Mouse (Mus musculus): Measurements from ENCODE around the gene Ube4a.
"Not testable (repeated sequence)": the region's sequence is repeated elsewhere in the genome, so short reads cannot be mapped to it uniquely, and the experiment has no call there.

Ube4a gene

GRCm38 (mm10) chr9:44980242-44980641, 14.8 kb upstream of the Ube4a start, which contains the start of gene Cd3g:
Cd3g (minus strand) TSS chr9:44980431.
- no peak for DNase-seq

- DNase-seq, result no peak
These were observed 14.4 kb upstream of the Ube4a start for GRCm38 (mm10) chr9:44979806-44980205.

- no peak for DNase-seq
These were observed 12.4 kb upstream of the Ube4a start for GRCm38 (mm10) chr9:44977813-44978212.

- DNase-seq, result no peak
These were observed 4.0 kb upstream of the Ube4a start for GRCm38 (mm10) chr9:44969450-44969849.

DNA sequence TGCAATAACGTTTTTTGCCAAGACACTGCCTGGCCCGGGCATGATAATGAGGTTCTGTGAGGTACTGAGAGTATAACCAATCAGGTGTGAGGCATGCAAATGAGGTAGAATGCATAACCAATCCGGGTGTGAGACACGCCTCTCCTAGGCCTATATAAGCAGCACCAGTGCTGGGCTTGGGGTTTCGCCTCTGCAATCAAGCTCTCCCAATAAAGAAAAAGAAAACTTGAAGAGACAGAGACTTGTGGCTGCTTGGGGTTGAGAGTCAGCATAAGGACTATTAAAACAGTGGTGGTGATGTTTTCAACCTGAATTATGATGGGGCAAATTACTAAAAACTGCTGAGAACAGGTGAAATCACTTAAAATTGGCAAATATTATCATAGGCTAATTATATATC, 2.4 kb upstream of the Ube4a start:
- not testable (repeated sequence) for DNase-seq

DNA sequence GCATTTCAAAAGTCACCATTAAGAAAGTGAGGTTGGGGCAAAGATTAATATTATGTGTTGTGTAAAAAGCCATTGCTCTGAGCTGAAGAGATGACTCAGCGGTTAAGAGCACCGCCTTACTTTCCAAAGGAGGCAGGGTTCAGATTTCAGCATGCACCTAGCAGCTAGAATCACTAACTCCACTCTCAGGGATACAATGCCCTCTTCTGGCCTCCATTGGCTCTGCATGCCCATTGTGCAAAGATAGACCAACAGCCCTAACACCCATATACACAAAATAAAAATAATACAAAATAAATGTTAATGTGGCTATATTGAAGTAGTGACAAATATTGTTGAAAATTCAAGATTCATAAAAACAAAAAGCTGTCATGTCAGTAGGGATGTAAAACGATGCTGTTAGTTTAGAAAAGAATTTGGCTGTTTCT, 1.4 kb upstream of the Ube4a start:
- peak; percentile 80 to 82 for DNase-seq

DNA sequence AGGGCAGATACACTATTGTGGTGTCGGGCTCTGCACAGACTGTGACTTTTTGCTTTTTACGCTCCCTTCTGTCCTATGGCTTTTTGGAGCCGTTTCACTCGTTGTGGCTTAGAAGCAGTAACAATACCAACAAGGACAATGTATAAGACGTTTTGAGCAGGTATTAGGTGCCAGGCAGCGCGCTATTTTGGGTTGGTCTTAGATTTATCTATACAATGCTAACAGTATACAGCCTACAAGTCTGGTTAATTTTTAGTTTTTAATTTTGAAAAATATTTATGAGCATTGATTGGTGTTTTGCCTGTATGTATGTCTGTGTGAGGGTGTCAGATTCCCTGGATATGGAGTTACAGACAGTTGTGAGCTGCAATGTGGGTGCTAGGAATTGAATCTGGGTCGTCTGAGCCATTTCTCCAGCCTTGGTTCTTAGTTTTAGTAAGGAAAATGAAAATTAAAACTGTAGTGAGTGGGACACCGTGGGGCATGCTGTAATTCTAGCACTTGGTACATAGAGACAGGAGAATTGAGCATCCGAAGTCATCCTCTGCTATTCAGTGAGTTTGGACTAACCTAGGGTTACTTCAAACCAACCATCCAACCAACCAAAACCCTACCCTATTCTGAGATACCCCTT, 550 bp upstream of the Ube4a start:
- DNase-seq, result no peak

- DNase-seq, result no peak
These were observed 11.0 kb downstream of the Ube4a start for GRCm38 (mm10) chr9:44954432-44954831.

GRCm38 (mm10) chr9:44947836-44948235, 17.6 kb downstream of the Ube4a start:
- DNase-seq, result no peak

- DNase-seq, result no peak
These were observed 19.2 kb downstream of the Ube4a start for GRCm38 (mm10) chr9:44946185-44946695.

GRCm38 (mm10) chr9:44942421-44942820, 23.0 kb downstream of the Ube4a start:
- no peak for DNase-seq

DNA sequence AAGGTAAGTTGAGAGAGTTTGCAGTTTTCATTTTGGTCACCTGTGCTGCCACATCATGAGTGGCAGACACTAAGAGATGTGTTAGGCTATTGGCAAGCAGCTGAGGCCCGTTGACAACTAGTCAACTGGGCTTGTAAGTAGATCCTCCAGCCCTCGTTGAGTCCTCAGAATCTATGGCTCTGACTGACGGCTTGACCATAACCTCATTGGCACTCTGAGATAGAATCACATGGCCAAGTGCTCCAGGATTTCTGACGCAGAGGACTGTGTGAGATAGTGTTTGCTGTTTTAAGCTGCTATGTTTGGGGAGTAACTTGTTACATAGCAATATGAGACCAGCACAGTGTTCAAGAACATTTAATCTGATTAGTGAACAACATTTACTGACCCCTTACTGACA, 23.6 kb downstream of the Ube4a start:
- DNase-seq, result no peak

- no peak for DNase-seq
These were observed 43.9 kb downstream of the Ube4a start for GRCm38 (mm10) chr9:44921543-44921942.

DNA sequence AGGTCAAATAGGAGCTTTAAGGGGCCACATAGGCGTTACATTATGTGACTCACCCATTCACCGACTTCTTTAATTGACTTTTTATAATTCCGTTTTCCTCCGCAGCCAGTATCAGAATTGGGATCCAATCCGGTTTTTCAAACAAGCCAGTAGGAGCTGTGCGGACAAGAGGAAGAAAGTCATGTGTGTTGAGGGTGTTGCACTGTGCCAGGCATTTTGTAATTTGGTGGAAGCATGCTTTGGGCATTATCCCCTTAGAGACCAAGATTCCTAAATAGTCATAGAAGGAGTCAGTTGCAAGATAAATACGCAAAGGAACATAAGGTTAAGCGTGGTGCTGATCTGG, 44.3 kb downstream of the Ube4a start:
- no peak for DNase-seq

GRCm38 (mm10) chr9:44920374-44921122, 44.9 kb downstream of the Ube4a start, which contains the start of gene Atp5l:
Atp5l (minus strand) TSS chr9:44920742.
- peak; percentile 85 to 86 for DNase-seq

- no peak for DNase-seq
These were observed 45.8 kb downstream of the Ube4a start for GRCm38 (mm10) chr9:44919606-44920005.

GRCm38 (mm10) chr9:44916196-44916595, 49.2 kb downstream of the Ube4a start:
- DNase-seq, result peak; percentile 68 to 71

GRCm38 (mm10) chr9:44914706-44915105, 50.7 kb downstream of the Ube4a start:
- no peak for DNase-seq

DNA sequence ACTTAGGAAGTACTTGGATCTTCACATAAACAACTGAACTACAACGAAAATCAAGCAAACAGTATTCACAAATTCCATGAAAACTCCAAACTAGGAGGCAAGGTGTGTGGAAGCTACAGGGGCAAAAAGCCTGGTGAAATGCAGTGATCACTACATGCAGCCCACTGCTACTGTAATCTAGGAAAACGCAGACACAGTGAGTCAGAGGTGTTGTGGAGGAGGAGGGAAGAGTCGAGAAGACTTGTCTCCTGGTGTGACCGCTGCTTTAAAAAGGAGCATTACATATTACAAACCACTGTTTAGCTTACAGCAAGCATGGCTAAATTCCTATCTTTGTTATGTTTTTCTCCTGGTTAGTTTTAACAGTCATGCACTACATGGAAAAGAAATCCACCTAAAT, 54.0 kb downstream of the Ube4a start:
- DNase-seq, result no peak

GRCm38 (mm10) chr9:44905620-44906019, 59.8 kb downstream of the Ube4a start:
- DNase-seq, result no peak

- DNase-seq, result no peak
These were observed 60.4 kb downstream of the Ube4a start for GRCm38 (mm10) chr9:44904964-44905363.

DNA sequence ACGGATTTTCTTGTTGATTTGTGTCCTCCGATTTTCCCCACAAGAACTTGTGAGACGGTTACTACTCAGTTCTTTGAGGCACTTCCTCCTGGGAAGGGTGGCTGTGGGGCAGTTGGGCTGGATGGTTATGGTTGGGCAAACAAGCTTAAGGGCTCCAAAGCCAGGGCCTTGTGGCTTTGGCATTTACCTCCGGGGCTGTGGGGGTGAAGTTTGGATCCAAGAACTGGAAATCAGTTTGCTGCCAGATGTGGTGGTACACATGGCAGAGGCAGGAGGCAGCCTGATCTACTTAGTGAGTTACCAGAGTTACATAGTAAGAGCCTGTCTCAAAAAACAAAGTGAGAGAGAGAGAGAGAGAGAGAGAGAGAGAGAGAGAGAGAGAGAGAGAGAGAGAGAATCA, 61.5 kb downstream of the Ube4a start:
- no peak for DNase-seq

GRCm38 (mm10) chr9:44900402-44900801, 65.0 kb downstream of the Ube4a start:
- DNase-seq, result peak; percentile 30 to 34

DNA sequence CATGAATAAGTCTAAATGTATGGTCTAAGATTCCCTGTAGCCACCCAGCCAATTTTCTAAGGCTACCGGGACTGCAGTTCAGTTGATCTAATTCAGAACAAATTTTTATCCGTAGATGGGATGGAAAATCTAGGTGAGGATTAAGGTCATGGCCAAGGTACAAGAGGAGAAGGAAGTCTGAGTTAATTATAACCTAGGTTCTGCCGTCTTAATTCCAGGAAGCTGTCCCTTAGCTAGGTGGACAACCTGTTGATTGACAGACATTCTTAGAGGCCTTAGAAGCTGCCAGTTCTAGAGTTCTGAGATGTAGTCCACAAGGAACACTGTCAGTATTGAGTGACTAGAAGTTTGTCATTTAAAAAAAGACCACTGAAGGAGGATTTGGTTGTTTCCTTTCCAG, 65.7 kb downstream of the Ube4a start:
- no peak for DNase-seq

Measured in B cell, adult 2 months (primary cell).